Mouse (Mus musculus) stomach, embryonic 16.5 days (tissue): Measurements from ENCODE around the gene Mustn1. TPM values are rescaled to one million over a fixed set of nuclear protein-coding genes. Genes with fewer than 3 reads are reported as not detected.
A peak's percentile ranks its signal among the peaks of the same experiment; 100 is the strongest.

ENCODE experiments used
- ATAC-seq: fragments of 200-750 bp; cut with Nextera tagmentation; 2 replicates; pipeline ENCODE4 v1.8.0; 2017; ENCODE audit warnings: moderate number of reproducible peaks, moderate TSS enrichment; ENCODE audit not compliant: insufficient read depth, low FRiP score
- H3K27ac ChIP-seq: fragments of 300-500 bp; sonication (generic); 2 replicates; pipeline ENCODE4 v1.5.1; 2014; ENCODE audit warnings: low read length
- H3K27me3 ChIP-seq: fragments of 300-500 bp; sonication (generic); 2 replicates; pipeline ENCODE4 v1.6.1; 2014; ENCODE audit warnings: low read length, control low read depth, mixed read lengths; ENCODE audit not compliant: control insufficient read depth, insufficient read depth
- H3K36me3 ChIP-seq: fragments of 300-500 bp; sonication (generic); 2 replicates; pipeline ENCODE4 v1.6.1; 2014; ENCODE audit warnings: low read length; ENCODE audit not compliant: control insufficient read depth, insufficient read depth
- H3K4me1 ChIP-seq: fragments of 300-500 bp; sonication (generic); 2 replicates; pipeline ENCODE4 v1.6.1; 2014; ENCODE audit warnings: low read length, control low read depth, mixed read lengths; ENCODE audit not compliant: control insufficient read depth, insufficient read depth
- H3K4me2 ChIP-seq: fragments of 300-500 bp; sonication (generic); 2 replicates; pipeline ENCODE4 v1.6.1; 2014; ENCODE audit warnings: low read depth, low read length, mixed read lengths
- H3K4me3 ChIP-seq: fragments of 300-500 bp; sonication (generic); replicated peaks from 2 replicates; pipeline ENCODE4 v1.5.1; 2014; ENCODE audit warnings: mild to moderate bottlenecking, low read length
- H3K9ac ChIP-seq: fragments of 300-500 bp; sonication (generic); 2 replicates; pipeline ENCODE4 v1.6.1; 2014; ENCODE audit warnings: low read length
- H3K9me3 ChIP-seq: fragments of 300-500 bp; sonication (generic); replicated peaks from 2 replicates; pipeline ENCODE4 v1.6.1; 2016; ENCODE audit warnings: low read length, control low read depth; ENCODE audit not compliant: control insufficient read depth
- WGBS: fragments of 180-500 bp; shearing (Covaris S2); extraction: QIAGEN DNeasy Blood & Tissue Kit; methylation state at CpG from one replicate; pipeline ENCODE4 v1.1.7; 2014; 5-methylcytosine and 5-hydroxymethylcytosine counted together
- polyA plus RNA-seq: library from polyadenylated mRNA; unstranded; fragments of >200 nt; fragmentation: Nextera tagmentation; extraction: Ambion mirVana; gene quantifications from 2 replicates; pipeline ENCODE4 v1.2.1, GENCODE M21; 2015

Mustn1 gene
- polyA plus RNA-seq, 1 experiment from 2014 or later: 11.4 TPM

GRCm38 (mm10) chr14:30861421-30862125 lies 17.4 kb upstream of the Mustn1 start:
- Histone ChIP-seq H3K27ac (peak overlapping the region; percentile 50; the same call in 1 of the 2 replicates), H3K9ac (peak overlapping the region; percentile 2; the same call in 1 of the 2 replicates), H3K4me1 (peaks cover 15% of the 10 kb centered on the region; the same call in 1 of the 2 replicates), H3K27me3 (no peaks in the 10 kb centered on the region), H3K4me2 (peak overlapping the region; percentile 9), H3K9me3 (no peaks in the 10 kb centered on the region), H3K4me3 (no peak overlapping the region), H3K36me3 (no peaks in the 10 kb centered on the region)
- WGBS: 34% methylated on average over 16 of the region's 16 CpGs
- peak; percentile 77 for ATAC-seq

- H3K27ac ChIP-seq: no peak overlapping the region
Observed at GRCm38 (mm10) chr14:30862368-30862767, 16.6 kb upstream of the Mustn1 start.

GRCm38 (mm10) chr14:30865311-30865710 lies 13.7 kb upstream of the Mustn1 start:
- 79% methylated on average over 3 of the region's 3 CpGs for WGBS
- no peak for ATAC-seq
- Histone ChIP-seq H3K9me3 (no peaks in the 10 kb centered on the region), H3K9ac (no peak overlapping the region), H3K27ac (no peak overlapping the region), H3K36me3 (no peaks in the 10 kb centered on the region), H3K4me2 (no peak overlapping the region), H3K4me3 (no peak overlapping the region), H3K27me3 (no peaks in the 10 kb centered on the region), H3K4me1 (peaks cover 15% of the 10 kb centered on the region; the same call in 1 of the 2 replicates)

More at GRCm38 (mm10) chr14:30862368-30862767, 16.6 kb upstream of the Mustn1 start:
- WGBS: 65% methylated on average over 9 of the region's 9 CpGs
- Histone ChIP-seq H3K27me3 (no peaks in the 10 kb centered on the region), H3K9me3 (no peaks in the 10 kb centered on the region), H3K4me1 (peaks cover 15% of the 10 kb centered on the region; the same call in 1 of the 2 replicates), H3K36me3 (no peaks in the 10 kb centered on the region), H3K4me3 (no peak overlapping the region), H3K9ac (0 out of 2 replicates have a peak overlapping the region, but pooled peaks have one; percentile 2), H3K4me2 (no peak overlapping the region; the same call in 1 of the 2 replicates)
- no peak for ATAC-seq

GRCm38 (mm10) chr14:30867042-30867441 lies 12.0 kb upstream of the Mustn1 start:
- WGBS: 22% methylated on average over 5 of the region's 5 CpGs
- Histone ChIP-seq H3K27ac (no peak overlapping the region), H3K9ac (no peak overlapping the region), H3K9me3 (no peaks in the 10 kb centered on the region), H3K36me3 (no peaks in the 10 kb centered on the region), H3K27me3 (no peaks in the 10 kb centered on the region), H3K4me2 (no peak overlapping the region), H3K4me3 (no peak overlapping the region), H3K4me1 (peaks cover 8% of the 10 kb centered on the region; the same call in 1 of the 2 replicates)
- ATAC-seq: 0 out of 2 replicates have a peak, but pooled peaks have one; percentile 42

- H3K27ac ChIP-seq: no peak overlapping the region
- H3K9me3 ChIP-seq: no peaks in the 10 kb centered on the region
- H3K27me3 ChIP-seq: no peaks in the 10 kb centered on the region
- H3K4me2 ChIP-seq: no peak overlapping the region
- WGBS: 79% methylated on average over 10 of the region's 10 CpGs
- no peak overlapping the region for H3K4me3 ChIP-seq
- no peak for ATAC-seq
- no peaks in the 10 kb centered on the region for H3K4me1 ChIP-seq
- H3K9ac ChIP-seq: no peak overlapping the region
- H3K36me3 ChIP-seq: no peaks in the 10 kb centered on the region; the same call in 1 of the 2 replicates
Observed at GRCm38 (mm10) chr14:30868826-30869225, 10.2 kb upstream of the Mustn1 start.

GRCm38 (mm10) chr14:30869391-30869801 lies 9.6 kb upstream of the Mustn1 start:
- H3K4me2 ChIP-seq: no peak overlapping the region
- H3K4me1 ChIP-seq: no peaks in the 10 kb centered on the region
- H3K9me3 ChIP-seq: no peaks in the 10 kb centered on the region
- H3K27ac ChIP-seq: peak overlapping the region; percentile 72
- no peak overlapping the region for H3K9ac ChIP-seq
- H3K27me3 ChIP-seq: no peaks in the 10 kb centered on the region
- 79% methylated on average over 8 of the region's 8 CpGs for WGBS
- no peak for ATAC-seq
- no peak overlapping the region for H3K4me3 ChIP-seq
- H3K36me3 ChIP-seq: no peaks in the 10 kb centered on the region; the same call in 1 of the 2 replicates

GRCm38 (mm10) chr14:30870206-30871147 lies 8.5 kb upstream of the Mustn1 start:
- Histone ChIP-seq H3K36me3 (no peaks in the 10 kb centered on the region; the same call in 1 of the 2 replicates), H3K9me3 (no peaks in the 10 kb centered on the region), H3K27ac (peak overlapping the region; percentile 72), H3K4me1 (no peaks in the 10 kb centered on the region), H3K27me3 (no peaks in the 10 kb centered on the region), H3K4me3 (no peak overlapping the region), H3K4me2 (no peak overlapping the region), H3K9ac (no peak overlapping the region)
- ATAC-seq: peak; percentile 44; the same call in 1 of the 2 replicates
- 65% methylated on average over 25 of the region's 25 CpGs for WGBS

- Histone ChIP-seq H3K4me2 (no peak overlapping the region), H3K27ac (no peak overlapping the region), H3K27me3 (no peaks in the 10 kb centered on the region), H3K4me1 (peaks cover 7% of the 10 kb centered on the region), H3K4me3 (no peak overlapping the region), H3K9me3 (no peaks in the 10 kb centered on the region), H3K36me3 (no peaks in the 10 kb centered on the region; the same call in 1 of the 2 replicates), H3K9ac (peak overlapping the region; percentile 13; the same call in 1 of the 2 replicates)
- 80% methylated on average over 18 of the region's 18 CpGs for WGBS
- no peak for ATAC-seq
Observed at GRCm38 (mm10) chr14:30874095-30874700, 4.8 kb upstream of the Mustn1 start.
